In genomic region chr6:145793109-145793593, GRCm38 (mm10) we compare ENCODE assay signal across 8 mouse cellular contexts. TPM values are rescaled to one million over a fixed set of nuclear protein-coding genes. Genes with fewer than 3 reads are reported as not detected.
DNase-seq lines count a peak whose midpoint lies in the region; ATAC-seq lines count a peak whose summit lies in the region.

No protein-coding gene starts in this region.

- no peak overlapping the region for H3K4me2 ChIP-seq in liver, embryonic 11.5 days
- no peak overlapping the region for H3K4me2 ChIP-seq in embryonic facial prominence, embryonic 14.5 days (ENCODE audit: low read depth, low read length)
- peak overlapping the region; percentile 19 for H3K4me2 ChIP-seq in lung, embryonic 16.5 days (ENCODE audit: low read depth, low read length)

- H3K9ac ChIP-seq in liver, embryonic 11.5 days (ENCODE audit: low read depth, low read length) = no peak overlapping the region
- H3K9ac ChIP-seq in embryonic facial prominence, embryonic 14.5 days (ENCODE audit: low read depth, low read length) = no peak overlapping the region
- H3K9ac ChIP-seq in lung, embryonic 16.5 days (ENCODE audit: low read length) = no peak overlapping the region

- no peaks in the 10 kb centered on the region for H3K27me3 ChIP-seq in liver, embryonic 11.5 days (replicated peaks; ENCODE audit: control insufficient read depth, insufficient read depth, low read length)
- no peaks in the 10 kb centered on the region for H3K27me3 ChIP-seq in embryonic facial prominence, embryonic 14.5 days (replicated peaks; ENCODE audit: control insufficient read depth, insufficient read depth, low read length)
- no peaks in the 10 kb centered on the region for H3K27me3 ChIP-seq in lung, embryonic 16.5 days (ENCODE audit: control insufficient read depth, insufficient read depth, low read depth, low read length)

- no peak overlapping the region for H3K27ac ChIP-seq in liver, embryonic 11.5 days (ENCODE audit: low read depth, low read length)
- H3K27ac ChIP-seq in embryonic facial prominence, embryonic 14.5 days (replicated peaks; ENCODE audit: low read depth, low read length) = peak overlapping the region; percentile 59
- peak overlapping the region; percentile 86 for H3K27ac ChIP-seq in lung, embryonic 16.5 days (ENCODE audit: low read length)

- no peaks in the 10 kb centered on the region for H3K9me3 ChIP-seq in liver, embryonic 11.5 days (ENCODE audit: control insufficient read depth, low read length)
- no peaks in the 10 kb centered on the region for H3K9me3 ChIP-seq in embryonic facial prominence, embryonic 14.5 days (ENCODE audit: control insufficient read depth, low read length)
- no peaks in the 10 kb centered on the region for H3K9me3 ChIP-seq in lung, embryonic 16.5 days (ENCODE audit: control insufficient read depth, low read length)

- no peaks in the 10 kb centered on the region for H3K36me3 ChIP-seq in liver, embryonic 11.5 days (ENCODE audit: control insufficient read depth, insufficient read depth, low read length)
- H3K36me3 ChIP-seq in embryonic facial prominence, embryonic 14.5 days (ENCODE audit: control insufficient read depth, insufficient read depth, low read length) = no peaks in the 10 kb centered on the region
- no peaks in the 10 kb centered on the region for H3K36me3 ChIP-seq in lung, embryonic 16.5 days (ENCODE audit: control insufficient read depth, insufficient read depth, low read length)

- H3K4me3 ChIP-seq in liver, embryonic 11.5 days (ENCODE audit: low read depth, low read length) = no peak overlapping the region
- no peak overlapping the region for H3K4me3 ChIP-seq in embryonic facial prominence, embryonic 14.5 days (ENCODE audit: low read depth, low read length)
- no peak overlapping the region for H3K4me3 ChIP-seq in lung, embryonic 16.5 days (ENCODE audit: low read length)

- no peak for ATAC-seq in liver, embryonic 11.5 days (replicated peaks; ENCODE audit: low FRiP score)
- peak; percentile 79 for ATAC-seq in embryonic facial prominence, embryonic 14.5 days (ENCODE audit: low read depth)
- peak; percentile 88 for ATAC-seq in lung, embryonic 16.5 days (ENCODE audit: low read depth)

- intact Hi-C loops in heart, postnatal 14 days (cut with DNase I) = loop anchor here (1.0 to 10.0 kb wide), 6 partner anchors 44 to 433 kb away; no protein-coding TSS in a partner anchor

- H3K4me1 ChIP-seq in liver, embryonic 11.5 days (replicated peaks; ENCODE audit: control insufficient read depth, insufficient read depth, low read length) = no peaks in the 10 kb centered on the region; the same call in 1 of the 2 replicates
- H3K4me1 ChIP-seq in embryonic facial prominence, embryonic 14.5 days (ENCODE audit: control insufficient read depth, insufficient read depth, low read length) = peaks cover 27% of the 10 kb centered on the region
- peaks cover 39% of the 10 kb centered on the region for H3K4me1 ChIP-seq in lung, embryonic 16.5 days (replicated peaks; ENCODE audit: control insufficient read depth, insufficient read depth, low read length)

- DNase-seq in liver = peak; percentile 21
- DNase-seq in liver, embryonic 11.5 days (ENCODE audit: low spot score) = no peak
- peak; percentile 71 for DNase-seq in adrenal gland, postnatal 14 days
- peak; percentile 84 for DNase-seq in embryonic facial prominence, embryonic 14.5 days (ENCODE audit: low spot score)
- peak; percentile 49 to 75 for DNase-seq in heart, postnatal 14 days
- DNase-seq in layer of hippocampus, adult 11-12 months (ENCODE audit: low spot score) = peak; percentile 76
- DNase-seq in skeletal muscle tissue, adult 2 months (ENCODE audit: low read depth, low spot score) = peak; percentile 59

- WGBS in liver, embryonic 11.5 days = 11% methylated on average over 4 of the region's 4 CpGs
- WGBS in embryonic facial prominence, embryonic 14.5 days = 31% methylated on average over 4 of the region's 4 CpGs
- 11% methylated on average over 4 of the region's 4 CpGs for WGBS in lung, embryonic 16.5 days

RNA-seq across cellular contexts. Expression of gene Rassf8, which starts 46.6 kb away (rescaled TPM):
- 2.5 and 4.1 TPM in 2 replicates for polyA plus RNA-seq in liver, embryonic 11.5 days (2014; fragmentation: Nextera tagmentation; extraction: Ambion mirVana)
- 76.6 and 87.4 TPM in 2 replicates for total RNA-seq in adrenal gland, postnatal 14 days (2021)
- polyA plus RNA-seq in embryonic facial prominence, embryonic 14.5 days (2014; fragmentation: Nextera tagmentation; extraction: Ambion mirVana) = 13.9 and 16.6 TPM in 2 replicates
- total RNA-seq in heart, postnatal 14 days (2021) = 10 to 100 TPM; 58.2 to 58.4 TPM
- polyA plus RNA-seq in lung, embryonic 16.5 days (2015; fragmentation: Nextera tagmentation; extraction: Ambion mirVana) = 5.4 and 5.7 TPM in 2 replicates
